Mouse (Mus musculus) heart, adult 2 months (tissue): ENCODE data around the gene Cc2d2b.

ENCODE experiments used
- CTCF ChIP-seq: fragments of 200-600 bp; IDR thresholded peaks from 2 replicates; pipeline ENCODE4 v1.8.1; 2022; ENCODE audit warnings: antibody characterized with exemption, mild to moderate bottlenecking, moderate library complexity
- EP300 ChIP-seq: fragments of 200-500 bp; IDR thresholded peaks from 2 replicates; pipeline ENCODE4 v1.6.1; 2011; ENCODE audit warnings: low read depth, low read length, control low read depth; ENCODE audit not compliant: insufficient read depth
- POLR2A ChIP-seq: fragments of 200-500 bp; IDR thresholded peaks from 2 replicates; pipeline ENCODE4 v1.6.1; 2011; ENCODE audit warnings: mild to moderate bottlenecking, low read depth, low read length, control low read depth; ENCODE audit not compliant: insufficient read depth

GRCm38 (mm10) chr19:40720381-40720780 lies 28.2 kb upstream of the Cc2d2b start:
- no peak for TF ChIP-seq CTCF
- no peak for TF ChIP-seq POLR2A
- no peak for TF ChIP-seq EP300
